Mouse (Mus musculus) heart, postnatal 14 days (tissue): ENCODE measurements around the gene Ctse. TPM values are rescaled to one million over a fixed set of nuclear protein-coding genes. Genes with fewer than 3 reads are reported as not detected.

Source experiments
- DNase-seq, 2 experiments: peaks; one replicate each; pipeline ENCODE4 v3.0.0; 2021 to 2022
- intact Hi-C: fragments of 180-260 bp; cut with DNase I; formaldehyde crosslinking; loops from one replicate; pipeline ENCODE4 v1.15.1; 2025
- total RNA-seq, 2 experiments: library from RNA; stranded (reverse); gene quantifications; 2 replicates each; pipeline ENCODE4 v1.2.3; 2021

The Ctse gene
- total RNA-seq, 2 experiments from 2014 or later, result 2.8 to 2.9 TPM

DNA sequence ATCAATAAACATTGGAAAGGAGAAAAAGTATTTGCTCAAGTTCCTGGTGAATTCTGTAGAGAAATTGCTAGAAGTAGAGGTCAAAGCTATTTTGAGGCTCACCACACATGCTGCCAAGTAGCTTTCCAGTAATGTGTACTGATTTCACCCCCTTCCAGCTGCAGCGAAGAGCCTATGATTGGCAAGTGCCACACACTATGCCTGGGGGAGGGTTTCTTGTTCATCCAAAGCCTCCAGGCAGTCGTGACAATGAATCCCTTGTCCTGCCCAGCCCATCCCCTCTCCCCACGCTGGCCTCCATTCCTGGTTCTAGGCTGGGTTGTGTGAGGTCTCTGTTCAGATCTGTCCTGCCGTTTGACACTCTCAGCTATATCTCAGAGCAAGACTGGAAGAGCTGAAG lies 58.2 kb downstream of the Ctse start:
- intact Hi-C loops, result no loop called here
- DNase-seq, result no peak

DNA sequence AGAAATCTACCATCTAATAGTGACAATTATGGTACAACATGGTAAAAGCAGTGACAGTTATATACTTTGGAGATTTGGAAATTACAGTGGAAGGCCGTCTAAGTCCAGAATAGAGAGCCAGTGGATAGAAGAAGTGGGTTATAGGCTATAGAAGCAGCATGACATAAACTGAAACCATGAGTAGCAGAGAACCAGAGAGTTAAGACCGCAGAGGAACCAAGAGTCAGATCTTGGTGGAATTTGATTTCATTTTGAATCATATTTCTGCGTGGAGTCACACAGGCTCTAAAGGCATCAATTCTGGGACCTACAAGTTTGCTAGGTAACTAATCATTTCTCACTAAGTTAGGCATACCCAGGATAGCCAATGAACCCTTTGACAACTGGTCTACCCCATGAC lies 60.7 kb downstream of the Ctse start:
- intact Hi-C loops, result no loop called here
- DNase-seq, result no peak

DNA sequence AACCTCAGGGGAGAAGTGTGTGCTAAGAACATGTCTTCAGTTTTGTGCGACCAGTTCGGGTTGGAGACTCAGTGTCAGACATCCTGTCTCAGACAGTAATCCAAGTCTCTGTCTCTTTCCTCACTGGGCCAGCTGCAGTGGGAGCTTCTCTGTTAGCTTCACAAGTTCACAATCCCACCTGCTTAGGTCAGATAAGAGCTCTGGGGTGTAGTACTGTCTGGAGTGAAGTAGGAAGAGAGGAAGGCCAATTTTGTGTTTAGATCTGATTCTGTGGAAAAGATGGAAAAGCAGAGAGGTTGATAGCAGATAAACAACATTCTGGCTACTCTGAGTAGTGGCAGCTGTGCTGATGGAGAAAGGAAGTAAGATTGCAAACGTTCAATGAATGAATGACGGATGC lies 61.5 kb downstream of the Ctse start:
- DNase-seq, result no peak
- intact Hi-C loops, result no loop called here

GRCm38 (mm10) chr1:131700447-131700846 lies 62.3 kb downstream of the Ctse start:
- no peak for DNase-seq
- intact Hi-C loops, result no loop called here

DNA sequence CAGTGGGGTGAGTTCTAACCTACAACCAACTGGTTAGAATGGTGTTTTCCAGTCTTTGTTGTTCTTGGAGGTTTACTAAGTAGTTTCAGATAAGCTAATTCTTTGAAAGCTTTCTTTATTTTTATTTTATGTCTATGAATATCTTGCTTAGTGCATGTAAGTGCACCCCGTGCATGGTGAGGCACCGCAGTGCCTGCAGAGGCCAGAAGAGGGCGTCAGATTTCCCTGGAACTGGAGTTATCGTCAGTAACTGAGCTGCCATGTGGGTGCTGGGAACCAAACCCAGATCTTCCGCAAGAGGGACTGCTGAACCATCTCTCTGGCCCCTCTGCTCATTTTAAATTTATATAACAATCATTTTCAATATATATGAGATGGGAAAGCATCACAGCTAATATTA lies 63.3 kb downstream of the Ctse start:
- no peak for DNase-seq
- intact Hi-C loops, result no loop called here

DNA sequence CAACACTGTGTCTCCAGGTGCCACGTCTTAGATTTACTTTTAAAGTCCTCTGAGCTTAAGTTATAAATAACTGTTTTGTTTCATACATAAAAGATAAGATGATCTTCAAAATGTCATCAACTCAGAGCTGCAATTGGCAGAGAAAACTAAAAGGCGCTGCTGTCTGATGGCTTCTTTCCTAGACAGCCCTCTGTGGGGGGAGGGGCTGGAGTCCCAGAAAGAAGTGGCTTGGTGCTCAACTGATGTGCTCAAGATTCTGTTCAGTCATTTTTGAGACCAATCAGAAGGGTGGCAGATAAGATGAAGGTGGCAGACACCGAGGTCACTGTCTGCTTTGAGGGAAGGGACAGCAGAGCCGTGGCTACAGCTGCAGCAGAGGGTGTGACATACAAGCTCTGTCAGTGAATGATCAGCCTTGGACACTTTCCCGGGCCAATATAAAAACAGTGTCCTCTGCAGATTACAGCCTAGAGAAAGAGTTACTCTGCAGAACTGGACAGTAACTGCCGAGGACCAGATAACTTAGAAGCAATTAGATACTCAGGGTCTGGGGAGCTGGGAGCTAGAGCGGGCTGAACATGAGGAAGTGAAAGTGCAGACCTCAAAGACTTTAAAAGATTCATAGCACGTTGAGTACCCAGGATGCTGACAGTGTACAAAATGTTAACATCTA lies 64.1 kb downstream of the Ctse start:
- DNase-seq, result no peak
- intact Hi-C loops, result no loop called here

- DNase-seq, result no peak
- intact Hi-C loops, result no loop called here
Measured at GRCm38 (mm10) chr1:131703482-131703881, 65.4 kb downstream of the Ctse start.

GRCm38 (mm10) chr1:131708338-131708737 lies 70.2 kb downstream of the Ctse start:
- DNase-seq, result peak; percentile 71 to 79
- intact Hi-C loops, result loop anchor here (1.0 kb wide), 1 partner anchor 59 kb away; no protein-coding TSS in a partner anchor

GRCm38 (mm10) chr1:131711518-131711917 lies 73.4 kb downstream of the Ctse start:
- DNase-seq, result no peak
- intact Hi-C loops, result no loop called here

- DNase-seq, result peak; percentile 83 to 93
- intact Hi-C loops, result loop anchor here (1.0 kb wide), 2 partner anchors 53 to 133 kb away; no protein-coding TSS in a partner anchor
Measured at GRCm38 (mm10) chr1:131712386-131712785, 74.3 kb downstream of the Ctse start.

- intact Hi-C loops, result no loop called here
- DNase-seq, result peak; percentile 29 to 43
Measured at GRCm38 (mm10) chr1:131714388-131715337, 76.6 kb downstream of the Ctse start.

DNA sequence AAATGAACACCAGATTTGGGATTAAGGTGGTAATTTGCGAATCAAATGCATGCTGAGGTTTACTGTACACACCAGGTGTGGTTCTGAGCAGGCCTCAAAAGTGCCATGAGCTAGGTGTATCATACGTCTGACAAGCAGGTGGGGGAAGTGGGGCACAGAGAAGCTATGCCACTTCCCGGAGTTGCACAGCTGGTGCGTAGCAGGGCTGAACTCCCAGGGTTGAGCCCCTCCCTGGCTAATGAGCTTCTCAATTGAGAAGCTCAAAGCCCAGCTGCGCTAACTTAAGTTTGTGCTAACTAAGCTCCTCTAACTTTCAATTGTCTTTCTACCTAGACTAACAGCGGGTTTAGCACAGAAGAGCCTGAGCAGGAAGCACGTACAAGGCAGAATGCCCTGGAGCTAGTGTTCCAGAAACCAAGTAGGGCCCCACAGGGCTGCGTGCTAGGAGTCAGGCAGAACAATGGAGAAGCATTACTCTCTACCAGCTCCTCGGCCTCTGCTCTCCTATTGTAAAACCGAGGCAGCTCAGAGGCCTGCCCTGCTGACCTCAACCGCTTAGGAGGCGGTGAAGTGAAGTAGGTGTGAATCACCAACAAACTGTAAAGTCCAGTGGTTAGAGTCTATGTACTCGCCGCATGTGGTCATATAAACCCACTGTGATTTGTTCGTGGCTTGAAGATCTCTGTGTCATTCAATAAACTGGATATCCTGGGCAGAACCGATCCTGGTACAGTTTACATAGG lies 81.0 kb downstream of the Ctse start:
- intact Hi-C loops, result no loop called here
- no peak for DNase-seq

DNA sequence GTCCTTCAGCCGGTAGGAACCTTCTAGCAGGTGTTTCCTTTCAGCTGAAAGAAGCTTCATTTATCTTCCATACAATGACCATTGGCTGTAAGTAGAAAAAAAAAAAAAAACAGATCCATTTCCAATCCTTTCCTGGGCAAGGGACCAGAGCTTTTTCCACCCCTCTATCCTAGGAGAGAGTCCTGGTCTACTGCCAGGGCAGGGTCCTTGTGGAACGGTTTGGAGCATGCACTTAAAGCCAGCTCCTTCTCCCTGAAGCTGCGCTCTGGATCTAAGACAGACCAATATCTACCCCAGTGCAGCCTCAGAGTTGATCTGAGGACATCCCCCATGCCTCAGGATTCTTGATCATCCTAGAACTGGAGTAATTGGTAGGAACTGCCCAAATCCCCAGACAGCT lies 83.9 kb downstream of the Ctse start:
- DNase-seq, result peak in 1 of 2 experiments; percentile 14
- intact Hi-C loops, result no loop called here

DNA sequence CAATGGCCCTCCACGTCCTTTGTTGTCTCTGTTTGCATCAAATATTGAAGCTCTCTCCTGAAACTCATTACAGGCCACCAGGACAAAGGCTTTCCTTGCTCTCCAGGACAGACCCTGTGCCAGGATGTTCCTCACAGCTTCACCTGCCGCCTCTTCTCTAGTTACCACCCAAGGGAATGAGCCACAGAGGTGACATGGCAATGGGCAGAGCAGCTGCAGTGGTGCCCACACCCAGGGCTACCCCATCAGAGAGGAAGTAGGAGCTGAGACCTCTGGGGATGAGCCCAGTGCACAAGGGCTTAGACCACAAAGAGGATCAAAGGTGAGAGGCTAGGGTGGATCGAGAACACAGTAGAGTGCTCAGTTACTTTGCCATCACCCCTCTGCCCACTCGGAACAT lies 85.4 kb downstream of the Ctse start:
- intact Hi-C loops, result no loop called here
- DNase-seq, result no peak

Other genes with a start within 250 kb of the Ctse start
- 10 to 100 TPM; 25.0 to 29.4 TPM for gene Srgap2, start 111.0 kb upstream of the Ctse start, total RNA-seq
- gene Fam72a, start 110.4 kb upstream of the Ctse start, total RNA-seq, result under 1 TPM; 0.83 to 0.93 TPM
- not detected for gene Avpr1b, start 39.1 kb upstream of the Ctse start, total RNA-seq
- gene Rab7b, start 50.4 kb downstream of the Ctse start, total RNA-seq, result 1 to 10 TPM; 4.2 to 4.5 TPM
- not detected for gene Slc26a9, start 105.7 kb downstream of the Ctse start, total RNA-seq
- gene Pm20d1, start 159.1 kb downstream of the Ctse start, total RNA-seq, result 1 to 10 TPM; 4.4 TPM
- gene Slc41a1, start 189.2 kb downstream of the Ctse start, total RNA-seq, result 10 to 100 TPM; 35.7 to 49.1 TPM
- gene Rab29, start 228.9 kb downstream of the Ctse start, total RNA-seq, result 10 to 100 TPM; 11.9 to 13.7 TPM